Mouse (Mus musculus) neural tube, embryonic 15.5 days (tissue): Measurements from ENCODE around the gene Gm10277. TPM values are rescaled to one million over a fixed set of nuclear protein-coding genes. Genes with fewer than 3 reads are reported as not detected.

Source experiments
- ATAC-seq: fragments of 200-750 bp; cut with Nextera tagmentation; 2 replicates; pipeline ENCODE4 v1.8.0; 2017; ENCODE audit warnings: mild to moderate bottlenecking, moderate TSS enrichment, moderate library complexity; ENCODE audit not compliant: low FRiP score
- H3K27ac ChIP-seq: fragments of 300-500 bp; sonication (generic); replicated peaks from 2 replicates; pipeline ENCODE4 v1.5.1; 2015; ENCODE audit warnings: mild to moderate bottlenecking, inconsistent platforms
- H3K27me3 ChIP-seq: fragments of 300-500 bp; sonication (generic); replicated peaks from 2 replicates; pipeline ENCODE4 v1.6.1; 2015; ENCODE audit warnings: inconsistent platforms
- H3K36me3 ChIP-seq: fragments of 300-500 bp; sonication (generic); 2 replicates; pipeline ENCODE4 v1.6.1; 2015; ENCODE audit warnings: inconsistent platforms
- H3K4me1 ChIP-seq: fragments of 300-500 bp; sonication (generic); 2 replicates; pipeline ENCODE4 v1.6.1; 2015; ENCODE audit warnings: inconsistent platforms
- H3K4me2 ChIP-seq: fragments of 300-500 bp; sonication (generic); 2 replicates; pipeline ENCODE4 v1.6.1; 2015; ENCODE audit warnings: inconsistent platforms, mild to moderate bottlenecking, moderate library complexity
- H3K4me3 ChIP-seq: fragments of 300-500 bp; sonication (generic); replicated peaks from 2 replicates; pipeline ENCODE4 v1.5.1; 2015; ENCODE audit warnings: mild to moderate bottlenecking, inconsistent platforms
- H3K9ac ChIP-seq: fragments of 300-500 bp; sonication (generic); replicated peaks from 2 replicates; pipeline ENCODE4 v1.6.1; 2015; ENCODE audit warnings: mild to moderate bottlenecking, inconsistent platforms
- H3K9me3 ChIP-seq: fragments of 300-500 bp; sonication (generic); replicated peaks from 2 replicates; pipeline ENCODE4 v1.6.1; 2016; ENCODE audit warnings: inconsistent platforms
- WGBS: fragments of 180-500 bp; shearing (Covaris S2); methylation state at CpG from one replicate; pipeline ENCODE4 v1.1.7; 2015; ENCODE audit warnings: mixed read lengths; 5-methylcytosine and 5-hydroxymethylcytosine counted together
- polyA plus RNA-seq: library from polyadenylated mRNA; unstranded; fragments of >200 nt; fragmentation: Nextera tagmentation; extraction: Ambion mirVana; gene quantifications from 2 replicates; pipeline ENCODE4 v1.2.1, GENCODE M21; 2015

Gene Gm10277
- polyA plus RNA-seq, 1 experiment from 2014 or later = 1.8 TPM

- Histone ChIP-seq H3K27me3 (no peaks in the 10 kb centered on the region), H3K9me3 (no peaks in the 10 kb centered on the region), H3K27ac (peak overlapping the region; percentile 64), H3K36me3 (no peaks in the 10 kb centered on the region), H3K4me3 (peak overlapping the region; percentile 50), H3K9ac (peak overlapping the region; percentile 52), H3K4me1 (peaks cover 45% of the 10 kb centered on the region), H3K4me2 (peak overlapping the region; percentile 75)
- ATAC-seq = peak; percentile 88
- WGBS = 4% methylated on average over 19 of the region's 19 CpGs
These were observed 5.8 kb upstream of the Gm10277 start for GRCm38 (mm10) chr11:77793238-77793930.

GRCm38 (mm10) chr11:77792566-77792909 lies 5.0 kb upstream of the Gm10277 start:
- Histone ChIP-seq H3K36me3 (no peaks in the 10 kb centered on the region), H3K9ac (no peak overlapping the region), H3K4me3 (no peak overlapping the region), H3K9me3 (no peaks in the 10 kb centered on the region), H3K27me3 (no peaks in the 10 kb centered on the region), H3K4me1 (peaks cover 45% of the 10 kb centered on the region), H3K27ac (peak overlapping the region; percentile 64), H3K4me2 (peak overlapping the region; percentile 75; the same call in 1 of the 2 replicates)
- no peak for ATAC-seq
- WGBS = 68% methylated on average over 7 of the region's 7 CpGs

DNA sequence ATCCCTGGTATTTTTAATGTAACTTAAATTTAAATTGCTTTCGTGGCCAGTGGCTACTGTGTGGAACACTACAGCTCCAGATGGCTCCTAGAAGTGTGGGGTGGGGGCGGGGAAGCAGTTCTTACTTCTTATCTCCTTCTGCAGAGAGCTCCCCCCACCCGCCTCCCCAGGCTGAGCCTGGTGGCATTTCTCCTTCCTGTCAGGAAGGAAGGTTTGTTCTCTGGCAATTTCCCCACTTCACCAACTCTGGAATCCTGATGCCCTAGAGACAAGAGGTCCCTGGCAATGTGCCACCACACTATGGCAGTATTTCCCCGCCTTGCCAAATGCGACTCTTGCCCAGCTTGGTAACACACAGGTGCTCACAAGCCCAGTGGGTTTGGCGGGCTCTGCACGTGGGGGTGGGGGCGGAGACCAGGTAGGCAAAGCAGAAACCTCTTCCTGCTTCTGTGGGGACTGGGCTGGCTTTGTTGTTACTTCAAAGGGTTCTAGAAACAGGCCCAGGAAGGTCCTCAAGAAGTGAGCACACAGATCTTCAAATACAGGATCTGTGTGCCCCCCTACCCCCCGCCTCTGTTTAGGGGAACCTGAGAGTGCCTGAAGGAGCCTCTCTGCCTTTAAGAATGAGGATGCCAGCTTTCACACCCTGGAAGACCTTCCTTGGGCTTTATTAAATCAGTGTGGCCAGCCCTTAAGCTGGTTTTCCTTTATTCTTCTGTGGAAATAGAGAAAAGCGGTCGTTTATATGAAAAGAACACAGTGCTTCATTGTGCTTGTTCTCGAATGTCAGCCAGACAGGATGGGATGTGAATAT lies 4.4 kb upstream of the Gm10277 start:
- no peak overlapping the region for H3K4me2 ChIP-seq
- H3K9me3 ChIP-seq = no peaks in the 10 kb centered on the region
- H3K4me1 ChIP-seq = peaks cover 45% of the 10 kb centered on the region
- H3K4me3 ChIP-seq = no peak overlapping the region
- H3K36me3 ChIP-seq = no peaks in the 10 kb centered on the region
- ATAC-seq = no peak
- 0 out of 2 replicates have a peak overlapping the region, but pooled peaks have one; percentile 21 for H3K9ac ChIP-seq
- H3K27me3 ChIP-seq = no peaks in the 10 kb centered on the region
- H3K27ac ChIP-seq = peak overlapping the region; percentile 64
- 49% methylated on average over 12 of the region's 12 CpGs for WGBS

- Histone ChIP-seq H3K9me3 (no peaks in the 10 kb centered on the region), H3K4me3 (no peak overlapping the region), H3K4me1 (peaks cover 50% of the 10 kb centered on the region), H3K36me3 (no peaks in the 10 kb centered on the region), H3K4me2 (no peak overlapping the region), H3K9ac (0 out of 2 replicates have a peak overlapping the region, but pooled peaks have one; percentile 21), H3K27me3 (no peaks in the 10 kb centered on the region), H3K27ac (peak overlapping the region; percentile 42)
- no peak for ATAC-seq
- 39% methylated on average over 8 of the region's 8 CpGs for WGBS
These were observed 3.7 kb upstream of the Gm10277 start for GRCm38 (mm10) chr11:77791241-77791727.

DNA sequence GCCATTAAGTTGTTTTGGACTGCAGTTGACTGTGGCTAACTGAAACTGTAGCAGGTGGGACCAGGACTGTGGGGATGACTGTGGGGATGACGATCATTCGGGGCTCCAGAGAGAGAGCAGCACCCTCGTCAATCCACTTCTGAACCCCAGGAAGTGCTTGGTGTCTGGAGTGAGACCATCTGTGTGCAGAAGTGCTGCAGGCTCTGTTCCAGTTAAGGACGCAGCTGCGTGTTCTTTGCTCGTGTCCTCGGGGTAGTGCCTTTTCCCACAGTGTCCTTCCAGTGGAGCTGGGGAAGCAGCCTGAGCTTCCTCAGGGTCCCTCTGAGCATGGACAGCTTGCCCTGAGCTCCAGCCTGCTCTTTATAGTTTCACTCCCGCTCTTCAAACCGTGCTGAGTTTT lies 2.7 kb upstream of the Gm10277 start:
- no peak for ATAC-seq
- no peak overlapping the region for H3K9ac ChIP-seq
- no peak overlapping the region for H3K4me3 ChIP-seq
- H3K4me1 ChIP-seq = peaks cover 60% of the 10 kb centered on the region
- no peaks in the 10 kb centered on the region for H3K36me3 ChIP-seq
- 31% methylated on average over 9 of the region's 9 CpGs for WGBS
- no peaks in the 10 kb centered on the region for H3K27me3 ChIP-seq
- peak overlapping the region; percentile 42 for H3K27ac ChIP-seq
- no peak overlapping the region for H3K4me2 ChIP-seq
- H3K9me3 ChIP-seq = no peaks in the 10 kb centered on the region

GRCm38 (mm10) chr11:77789512-77789911 lies 2.0 kb upstream of the Gm10277 start:
- peaks cover 67% of the 10 kb centered on the region for H3K4me1 ChIP-seq

DNA sequence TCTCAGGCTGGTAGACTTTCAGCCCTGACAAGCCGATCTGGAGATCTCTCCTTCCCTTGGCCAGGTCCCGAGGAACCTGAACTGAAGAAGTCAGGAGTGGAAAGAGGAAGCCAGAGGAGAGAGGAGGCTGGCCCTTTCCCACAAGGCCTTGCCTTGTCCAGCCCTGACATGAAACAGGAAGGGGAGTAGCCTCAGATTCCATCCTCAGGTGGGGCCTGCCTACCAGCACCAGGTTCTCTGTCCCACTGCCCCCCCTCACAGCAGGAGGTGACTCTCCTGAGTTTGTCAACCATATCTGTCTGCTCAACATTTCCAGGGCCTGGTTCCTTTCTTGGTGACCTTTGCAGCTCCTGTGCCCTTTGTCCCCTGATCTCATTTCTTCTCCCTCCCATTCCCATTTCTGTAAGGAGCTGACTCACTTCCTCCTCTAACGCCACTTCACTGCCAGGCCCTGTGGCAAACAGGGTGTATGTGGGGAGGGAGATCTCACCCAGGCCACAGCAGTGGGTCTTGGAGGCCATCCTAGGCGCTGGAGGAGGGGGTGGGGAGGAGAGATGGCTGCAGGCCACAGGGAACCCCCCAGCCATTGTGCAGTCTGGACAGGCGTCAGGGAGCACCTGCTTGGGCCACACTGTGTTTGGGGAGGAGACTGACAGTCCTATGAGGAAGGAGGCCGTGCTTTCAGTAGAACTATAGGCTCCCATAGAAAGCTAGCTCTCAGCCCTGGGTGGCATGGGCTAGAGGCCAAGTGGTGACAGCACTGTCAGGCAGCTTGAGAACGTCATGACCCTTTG lies 1.6 kb downstream of the Gm10277 start:
- no peak overlapping the region for H3K9ac ChIP-seq
- H3K4me3 ChIP-seq = no peak overlapping the region
- H3K4me2 ChIP-seq = no peak overlapping the region
- peaks cover 62% of the 10 kb centered on the region for H3K4me1 ChIP-seq
- H3K27me3 ChIP-seq = no peaks in the 10 kb centered on the region
- H3K36me3 ChIP-seq = no peaks in the 10 kb centered on the region
- ATAC-seq = 0 out of 2 replicates have a peak, but pooled peaks have one; percentile 12
- WGBS = 43% methylated on average over 6 of the region's 7 CpGs
- peak overlapping the region; percentile 63; the same call in 1 of the 2 replicates for H3K27ac ChIP-seq
- H3K9me3 ChIP-seq = no peaks in the 10 kb centered on the region

More at GRCm38 (mm10) chr11:77789512-77789911, 2.0 kb upstream of the Gm10277 start:
- no peak for ATAC-seq
- Histone ChIP-seq H3K9ac (no peak overlapping the region), H3K27me3 (no peaks in the 10 kb centered on the region), H3K36me3 (no peaks in the 10 kb centered on the region), H3K4me2 (no peak overlapping the region), H3K4me3 (no peak overlapping the region), H3K27ac (no peak overlapping the region), H3K9me3 (no peaks in the 10 kb centered on the region)
- WGBS = 73% methylated on average over 5 of the region's 5 CpGs

- ATAC-seq = no peak
- Histone ChIP-seq H3K27me3 (no peaks in the 10 kb centered on the region), H3K4me2 (no peak overlapping the region), H3K9ac (no peak overlapping the region), H3K9me3 (no peaks in the 10 kb centered on the region), H3K27ac (0 out of 2 replicates have a peak overlapping the region, but pooled peaks have one; percentile 49), H3K4me1 (peaks cover 62% of the 10 kb centered on the region), H3K4me3 (no peak overlapping the region), H3K36me3 (0 out of 2 replicates have a peak, but pooled peaks cover 4% of the 10 kb centered on the region)
- 31% methylated on average over 5 of the region's 5 CpGs for WGBS
These were observed 2.2 kb downstream of the Gm10277 start for GRCm38 (mm10) chr11:77785396-77785767.

DNA sequence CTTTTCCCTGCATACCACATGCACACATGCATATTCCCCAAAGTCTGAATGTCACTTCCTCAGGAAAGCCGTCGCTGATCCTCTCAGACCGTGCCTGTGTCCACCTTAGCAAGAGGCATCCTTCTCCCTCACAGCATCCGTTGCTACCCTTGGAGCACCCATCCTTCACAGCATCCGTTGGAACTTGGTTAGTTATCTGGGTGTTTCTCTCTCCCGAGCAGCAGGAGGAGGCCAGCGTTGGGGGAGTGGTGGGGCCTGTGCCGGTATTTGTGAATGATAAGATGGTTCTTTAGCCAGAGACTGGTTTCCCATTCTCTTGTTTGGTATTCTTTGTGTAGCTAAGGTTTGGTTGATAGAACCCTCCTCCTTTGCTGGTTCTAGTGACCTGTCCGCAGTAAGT lies 2.7 kb downstream of the Gm10277 start:
- no peak overlapping the region for H3K9ac ChIP-seq
- peaks cover 58% of the 10 kb centered on the region for H3K4me1 ChIP-seq
- no peak overlapping the region for H3K4me3 ChIP-seq
- no peaks in the 10 kb centered on the region for H3K9me3 ChIP-seq
- H3K27ac ChIP-seq = peak overlapping the region; percentile 23; the same call in 1 of the 2 replicates
- no peak overlapping the region for H3K4me2 ChIP-seq
- 0 out of 2 replicates have a peak, but pooled peaks cover 4% of the 10 kb centered on the region for H3K36me3 ChIP-seq
- WGBS = 87% methylated on average over 9 of the region's 9 CpGs
- H3K27me3 ChIP-seq = no peaks in the 10 kb centered on the region
- ATAC-seq = no peak

GRCm38 (mm10) chr11:77783747-77784646 lies 3.5 kb downstream of the Gm10277 start:
- peak overlapping the region; percentile 29; the same call in 1 of the 2 replicates for H3K9ac ChIP-seq
- no peaks in the 10 kb centered on the region for H3K27me3 ChIP-seq
- ATAC-seq = no peak
- 50% methylated on average over 18 of the region's 18 CpGs for WGBS
- peak overlapping the region; percentile 60; the same call in 1 of the 2 replicates for H3K27ac ChIP-seq
- H3K4me2 ChIP-seq = peak overlapping the region; percentile 9; the same call in 1 of the 2 replicates
- 0 out of 2 replicates have a peak, but pooled peaks cover 4% of the 10 kb centered on the region for H3K36me3 ChIP-seq
- H3K4me3 ChIP-seq = no peak overlapping the region
- peaks cover 55% of the 10 kb centered on the region for H3K4me1 ChIP-seq
- no peaks in the 10 kb centered on the region for H3K9me3 ChIP-seq
